Mouse (Mus musculus) lung, postnatal 25 days (tissue): ENCODE data around the gene Mesp1.

Experiments used
- DNase-seq: peaks from one replicate; pipeline ENCODE4 v3.0.0; 2022; ENCODE audit warnings: low spot score

Mesp1 gene

GRCm38 (mm10) chr7:79793688-79794087 is at the start of gene Mesp1:
TSS of gene Mesp1 (minus strand) at chr7:79793788.
- no peak for DNase-seq

DNA sequence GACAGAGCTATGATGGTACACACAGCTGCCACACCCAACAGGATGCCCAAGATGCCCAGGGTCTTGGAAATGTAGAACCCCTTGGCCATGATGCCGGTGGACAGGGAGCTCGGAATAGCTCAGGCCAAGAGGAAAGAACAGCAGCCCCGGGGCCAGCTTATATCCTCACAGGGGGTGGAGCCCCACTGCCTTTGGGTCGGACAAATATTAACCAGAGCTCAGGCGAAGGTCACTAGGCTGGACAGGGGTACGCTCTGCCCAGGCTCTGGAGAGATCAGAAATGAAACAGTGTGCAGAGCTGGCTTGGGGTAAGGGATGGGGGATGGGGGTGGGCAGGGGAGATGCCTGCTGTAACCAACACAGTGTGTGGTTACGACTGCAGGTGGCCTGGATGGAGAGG is 48.6 kb upstream of the Mesp1 start:
- DNase-seq, result no peak

DNA sequence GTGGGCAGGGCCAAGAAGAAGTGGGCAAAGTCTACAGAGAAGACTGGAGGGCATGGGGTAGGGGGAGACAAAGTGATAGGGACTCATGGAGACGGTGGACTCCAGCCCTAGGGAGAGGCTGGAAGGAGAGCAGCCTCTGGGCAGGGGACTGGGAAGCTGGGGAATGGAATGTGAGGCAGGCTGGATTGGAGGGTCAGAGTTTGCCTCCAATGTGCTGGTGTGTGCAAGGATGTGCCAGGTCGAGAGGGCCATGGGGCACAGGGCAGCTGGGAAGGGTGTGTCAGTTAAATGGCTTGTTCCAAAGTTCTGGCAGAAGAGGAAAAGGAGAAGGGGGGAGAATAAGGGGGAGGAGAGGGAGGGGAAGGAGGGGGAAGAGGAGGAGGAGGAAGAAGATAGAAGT is 43.7 kb upstream of the Mesp1 start:
- DNase-seq, result no peak

DNA sequence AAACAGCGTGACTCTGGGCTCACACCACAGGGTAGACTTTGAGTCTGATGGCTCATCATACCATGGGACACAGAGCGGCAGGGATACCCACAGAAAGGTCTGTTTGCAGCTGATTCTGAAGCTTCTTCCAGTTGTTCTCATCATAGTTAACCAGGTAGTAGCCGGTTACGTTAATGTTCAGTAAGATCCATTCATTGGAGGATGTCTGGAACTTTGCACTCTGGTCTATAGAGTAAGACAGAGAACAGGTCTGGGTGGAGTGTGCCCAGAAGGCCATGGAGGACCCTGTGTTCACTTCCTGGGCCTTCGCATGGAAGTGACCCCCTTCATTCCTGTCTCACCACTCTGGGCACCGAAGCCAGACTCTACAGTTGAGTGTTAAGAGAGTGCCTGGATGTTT is 41.6 kb upstream of the Mesp1 start:
- no peak for DNase-seq

- no peak for DNase-seq
Observed at GRCm38 (mm10) chr7:79832980-79833379, 39.4 kb upstream of the Mesp1 start.

DNA sequence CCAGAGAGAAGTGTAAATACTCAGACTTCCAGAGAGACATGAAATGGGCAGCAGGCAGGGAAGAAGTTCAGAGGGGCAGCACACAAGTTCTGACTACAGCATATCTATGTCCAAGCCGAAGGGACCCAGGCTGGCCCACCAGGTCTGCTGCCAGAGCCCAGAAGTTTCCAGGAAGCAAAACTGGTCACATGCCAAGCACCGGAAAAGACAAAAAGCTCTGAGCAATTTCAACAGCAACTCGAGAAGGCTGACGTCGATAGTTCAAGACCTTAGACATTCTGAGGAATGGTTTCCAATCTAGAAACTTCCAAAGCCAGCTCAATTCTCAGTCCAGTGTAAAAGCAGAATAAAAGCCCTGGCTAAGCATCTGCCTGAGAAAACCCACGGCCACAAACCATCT is 38.0 kb upstream of the Mesp1 start:
- peak; percentile 73 for DNase-seq

GRCm38 (mm10) chr7:79831145-79831544 is 37.6 kb upstream of the Mesp1 start:
- peak; percentile 83 for DNase-seq

- DNase-seq, result no peak
Observed at GRCm38 (mm10) chr7:79828341-79828740, 34.8 kb upstream of the Mesp1 start.

- DNase-seq, result peak; percentile 80
Observed at GRCm38 (mm10) chr7:79822092-79822695, 28.6 kb upstream of the Mesp1 start.

DNA sequence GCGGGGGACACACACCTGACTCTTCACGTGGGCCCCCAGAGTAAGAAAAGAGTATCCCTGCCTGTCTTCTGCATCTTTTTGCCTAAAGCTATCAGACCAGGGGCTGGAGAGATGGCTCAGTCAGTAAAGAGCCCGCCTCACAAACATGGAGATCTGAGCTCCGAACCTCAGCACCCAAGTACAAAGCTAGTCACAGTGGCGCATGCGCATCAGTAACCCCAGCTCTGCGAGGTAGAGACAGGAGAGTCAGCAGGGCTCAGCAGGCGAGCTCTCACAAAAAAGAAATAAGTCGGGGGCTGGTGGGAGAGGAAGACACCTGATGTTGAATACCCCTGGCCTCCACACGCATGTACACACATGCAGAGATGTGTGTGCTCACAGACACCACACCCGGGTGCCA is 26.4 kb upstream of the Mesp1 start:
- DNase-seq, result no peak

- DNase-seq, result no peak
Observed at GRCm38 (mm10) chr7:79819515-79819914, 25.9 kb upstream of the Mesp1 start.

GRCm38 (mm10) chr7:79818321-79818720 is 24.7 kb upstream of the Mesp1 start:
- no peak for DNase-seq

DNA sequence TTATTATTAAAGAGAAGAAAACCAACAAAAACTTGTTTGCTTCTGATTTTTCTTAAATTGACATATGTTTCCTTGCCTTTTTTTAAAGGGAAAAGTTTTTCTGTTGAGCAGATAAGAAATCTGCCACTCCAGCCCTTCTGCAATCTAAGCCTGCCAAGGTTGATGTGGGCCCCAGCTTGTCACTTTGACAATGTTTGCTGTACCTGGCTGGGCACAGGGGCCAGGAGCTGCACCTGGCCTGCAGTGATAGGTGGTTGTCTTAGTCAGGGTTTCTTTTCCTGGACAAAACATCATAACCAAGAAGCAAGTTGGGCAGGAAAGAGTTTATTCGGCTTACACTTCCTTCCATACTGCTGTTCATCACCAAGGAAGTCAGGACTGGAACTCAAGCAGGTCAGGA is 19.8 kb upstream of the Mesp1 start:
- no peak for DNase-seq

DNA sequence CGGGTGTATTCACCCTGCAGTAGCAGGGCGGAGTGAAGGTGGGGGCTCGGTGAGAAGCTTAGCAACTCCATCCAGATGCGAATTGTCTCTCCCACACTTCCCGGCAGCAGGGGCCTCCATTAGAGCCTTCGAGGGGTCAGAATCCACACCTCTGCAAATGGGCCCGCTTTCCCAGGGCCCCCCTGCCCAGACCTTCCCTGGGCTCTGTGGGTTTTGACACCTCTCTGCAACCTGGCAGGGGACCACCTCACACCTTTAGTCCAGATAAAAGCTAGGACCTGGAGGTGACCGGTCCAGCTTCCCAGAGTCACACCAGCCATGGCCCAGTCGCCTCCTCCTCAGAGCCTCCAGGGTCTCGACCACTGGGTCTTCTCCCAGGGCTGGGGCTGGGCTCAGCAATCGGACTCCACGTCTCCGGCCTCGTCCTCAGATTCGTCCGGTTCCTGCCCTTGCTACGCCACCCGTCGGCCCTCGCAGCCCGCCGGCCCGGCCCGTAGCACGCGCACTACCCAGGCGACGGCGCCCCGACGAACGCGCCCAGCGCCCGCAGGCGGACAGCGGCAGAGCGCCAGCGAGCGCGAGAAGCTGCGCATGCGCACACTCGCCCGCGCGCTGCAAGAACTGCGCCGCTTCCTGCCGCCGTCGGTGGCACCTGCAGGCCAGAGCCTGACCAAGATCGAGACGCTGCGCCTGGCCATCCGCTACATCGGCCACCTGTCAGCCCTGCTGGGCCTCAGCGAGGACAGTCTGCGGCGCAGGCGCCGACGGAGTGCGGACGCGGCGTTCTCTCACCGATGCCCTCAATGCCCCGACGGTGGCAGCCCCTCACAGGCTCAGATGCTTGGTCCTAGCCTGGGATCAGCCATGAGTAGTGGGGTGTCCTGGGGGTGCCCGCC is 17.3 kb upstream of the Mesp1 start, which contains the start of gene Mesp2:
TSS of gene Mesp2 (plus strand) at position 117 of the 896 bp plus-strand sequence.
- DNase-seq, result peak; percentile 64

GRCm38 (mm10) chr7:79808561-79808960 is 15.0 kb upstream of the Mesp1 start:
- DNase-seq, result no peak

- DNase-seq, result peak; percentile 35
Observed at GRCm38 (mm10) chr7:79803887-79804286, 10.3 kb upstream of the Mesp1 start.

GRCm38 (mm10) chr7:79802037-79802436 is 8.4 kb upstream of the Mesp1 start:
- DNase-seq, result peak; percentile 54

DNA sequence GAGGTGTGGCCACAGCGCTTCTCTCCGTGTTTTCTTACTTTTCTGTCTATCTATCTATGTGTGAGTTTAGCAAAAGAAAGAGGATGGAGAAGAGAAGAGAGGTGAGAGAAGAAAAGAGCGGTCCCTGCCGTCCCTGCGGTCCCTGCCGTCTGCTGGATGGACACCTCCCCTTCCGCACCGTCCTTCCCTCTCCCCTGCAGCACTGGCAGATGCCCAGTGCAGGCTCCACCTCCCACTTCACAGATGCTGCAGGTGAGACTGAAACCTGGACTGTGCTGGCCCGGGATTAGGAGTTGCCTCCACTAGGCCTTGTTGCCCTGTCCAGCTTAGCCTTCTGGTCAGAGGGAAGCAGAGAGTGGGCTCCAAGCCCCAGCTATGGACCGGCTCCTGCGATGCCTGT is 7.8 kb upstream of the Mesp1 start:
- peak; percentile 60 for DNase-seq

GRCm38 (mm10) chr7:79800336-79800735 is 6.7 kb upstream of the Mesp1 start:
- no peak for DNase-seq

DNA sequence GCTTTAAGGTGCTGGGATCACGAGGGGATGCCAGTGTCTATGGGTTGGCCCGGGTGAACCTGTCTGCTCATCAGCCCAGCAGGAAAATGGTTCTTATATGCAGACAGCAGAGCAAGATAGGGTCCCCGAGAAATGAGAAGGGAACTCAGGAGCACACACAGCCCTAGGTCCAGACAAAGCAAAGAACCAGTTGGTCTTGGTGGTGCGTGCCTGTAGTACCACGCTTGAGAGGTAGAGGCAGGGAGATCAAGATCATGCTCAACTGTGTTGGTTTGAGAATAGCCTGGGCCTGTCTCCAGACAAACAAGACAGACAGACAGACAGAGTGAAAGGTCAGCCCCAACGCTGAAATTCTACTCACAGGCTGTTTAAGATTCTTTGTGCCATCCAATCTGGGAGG is 5.9 kb upstream of the Mesp1 start:
- DNase-seq, result no peak

- peak; percentile 75 for DNase-seq
Observed at GRCm38 (mm10) chr7:79799048-79799447, 5.5 kb upstream of the Mesp1 start.

GRCm38 (mm10) chr7:79798606-79799005 is 5.0 kb upstream of the Mesp1 start:
- no peak for DNase-seq

- DNase-seq, result no peak
Observed at GRCm38 (mm10) chr7:79792635-79793421, 760 bp downstream of the Mesp1 start.
